Mouse (Mus musculus): ENCODE results near the gene Gm3285.

- TF ChIP-seq POLR2A (IDR thresholded peaks at IDR 0.05; ENCODE audit: borderline replicate concordance, extremely low read depth, low read depth, low read length) (no peak), CTCF (IDR thresholded peaks at IDR 0.05; ENCODE audit: insufficient read depth, low read length) (no peak)
These were observed 40.6 kb downstream of the Gm3285 start, which contains the start of gene Lrrc3 for GRCm38 (mm10) chr10:77902211-77902893.

Measured in lung, adult 2 months (tissue).